Mouse (Mus musculus): Measurements from ENCODE around the gene Cacna1d.

- TF ChIP-seq POLR2A (IDR thresholded peaks at IDR 0.05; ENCODE audit: borderline replicate concordance, extremely low read depth, low read depth, low read length) (no peak), CTCF (IDR thresholded peaks at IDR 0.05; ENCODE audit: insufficient read depth, low read length) (no peak)
Measured at GRCm38 (mm10) chr14:30292135-30292463, 199.2 kb downstream of the Cacna1d start.
